Mouse (Mus musculus) embryonic facial prominence, embryonic 11.5 days (tissue): ENCODE data around the gene Cox7b. TPM values are rescaled to one million over a fixed set of nuclear protein-coding genes. Genes with fewer than 3 reads are reported as not detected.
"Not testable (repeated sequence)": the region's sequence is repeated elsewhere in the genome, so short reads cannot be mapped to it uniquely, and the experiment has no call there.

Source experiments
- ATAC-seq: fragments of 200-750 bp; cut with Nextera tagmentation; replicated peaks from 2 replicates; pipeline ENCODE4 v1.8.0; 2017; ENCODE audit warnings: low read depth; ENCODE audit not compliant: insufficient number of reproducible peaks, low FRiP score, low TSS enrichment
- DNase-seq: peaks from one replicate; pipeline ENCODE4 v3.0.0-alpha.2; 2015; ENCODE audit warnings: low spot score
- H3K27ac ChIP-seq: fragments of 300-500 bp; sonication (generic); replicated peaks from 2 replicates; pipeline ENCODE4 v1.5.1; 2014; ENCODE audit warnings: mild to moderate bottlenecking, low read depth, low read length, control low read depth
- H3K27me3 ChIP-seq: fragments of 300-500 bp; sonication (generic); 2 replicates; pipeline ENCODE4 v1.6.1; 2014; ENCODE audit warnings: mild to moderate bottlenecking, low read length, moderate library complexity, mixed read lengths; ENCODE audit not compliant: control insufficient read depth, insufficient read depth
- H3K36me3 ChIP-seq: fragments of 300-500 bp; sonication (generic); replicated peaks from 2 replicates; pipeline ENCODE4 v1.6.1; 2014; ENCODE audit warnings: low read depth, mild to moderate bottlenecking, low read length, moderate library complexity, mixed read lengths; ENCODE audit not compliant: control insufficient read depth, insufficient read depth
- H3K4me1 ChIP-seq: fragments of 300-500 bp; sonication (generic); 2 replicates; pipeline ENCODE4 v1.6.1; 2014; ENCODE audit warnings: low read length, mixed read lengths; ENCODE audit not compliant: control insufficient read depth, insufficient read depth
- H3K4me2 ChIP-seq: fragments of 300-500 bp; sonication (generic); 2 replicates; pipeline ENCODE4 v1.6.1; 2014; ENCODE audit warnings: low read depth, mild to moderate bottlenecking, control low read depth, low read length, moderate library complexity
- H3K4me3 ChIP-seq: fragments of 300-500 bp; sonication (generic); 2 replicates; pipeline ENCODE4 v1.5.1; 2014; ENCODE audit warnings: low read depth, low read length, control low read depth
- H3K9ac ChIP-seq: fragments of 300-500 bp; sonication (generic); replicated peaks from 2 replicates; pipeline ENCODE4 v1.6.1; 2014; ENCODE audit warnings: mild to moderate bottlenecking, control low read depth, low read length
- H3K9me3 ChIP-seq: fragments of 300-500 bp; sonication (generic); replicated peaks from 2 replicates; pipeline ENCODE4 v1.6.1; 2016; ENCODE audit warnings: mild to moderate bottlenecking, low read length, inconsistent platforms, mixed read lengths; ENCODE audit not compliant: control insufficient read depth
- WGBS: fragments of 180-500 bp; shearing (Covaris S2); extraction: QIAGEN DNeasy Blood & Tissue Kit; methylation state at CpG from one replicate; pipeline ENCODE4 v1.1.7; 2014; 5-methylcytosine and 5-hydroxymethylcytosine counted together
- polyA plus RNA-seq: library from polyadenylated mRNA; unstranded; fragments of >200 nt; fragmentation: Nextera tagmentation; extraction: Ambion mirVana; gene quantifications from 2 replicates; pipeline ENCODE4 v1.2.1, GENCODE M21; 2014

Cox7b gene
- polyA plus RNA-seq = 312 and 369 TPM in 2 replicates

GRCm38 (mm10) chrX:106015571-106016322 lies at the start of gene Cox7b:
TSS of gene Cox7b (plus strand) at chrX:106015700.
- H3K4me2 ChIP-seq = peak within 1 kb of the TSS; percentile 23; the same call in 1 of the 2 replicates
- no peaks in the 10 kb centered on the region for H3K4me1 ChIP-seq
- peak within 1 kb of the TSS; percentile 52 for H3K4me3 ChIP-seq
- no peaks in the 10 kb centered on the region for H3K36me3 ChIP-seq
- H3K9me3 ChIP-seq = no peaks in the 10 kb centered on the region
- 16% methylated on average over 26 of the region's 26 CpGs for WGBS
- peak within 1 kb of the TSS; percentile 66 for H3K9ac ChIP-seq
- no peak; the same call in 1 of the 2 replicates for ATAC-seq
- H3K27me3 ChIP-seq = no peaks in the 10 kb centered on the region
- peak within 1 kb of the TSS; percentile 56; the same call in 1 of the 2 replicates for H3K27ac ChIP-seq
- peak; percentile 92 for DNase-seq

- H3K4me1 ChIP-seq = no peaks in the 10 kb centered on the region
- 85% methylated on average over 1 of the region's 1 CpGs for WGBS
- no peak for ATAC-seq
- no peaks in the 10 kb centered on the region for H3K27me3 ChIP-seq
- H3K4me3 ChIP-seq = no peak overlapping the region
- no peak for DNase-seq
- H3K9me3 ChIP-seq = no peaks in the 10 kb centered on the region
- H3K4me2 ChIP-seq = no peak overlapping the region
- no peak overlapping the region for H3K9ac ChIP-seq
- H3K27ac ChIP-seq = no peak overlapping the region
- H3K36me3 ChIP-seq = no peaks in the 10 kb centered on the region
Observed at GRCm38 (mm10) chrX:106001605-106002004, 13.9 kb upstream of the Cox7b start.

- no peaks in the 10 kb centered on the region for H3K9me3 ChIP-seq
- no peaks in the 10 kb centered on the region for H3K4me1 ChIP-seq
- peak overlapping the region; percentile 32 for H3K4me2 ChIP-seq
- peak overlapping the region; percentile 56 for H3K4me3 ChIP-seq
- no peaks in the 10 kb centered on the region for H3K27me3 ChIP-seq
- H3K27ac ChIP-seq = no peak overlapping the region
- H3K9ac ChIP-seq = no peak overlapping the region; the same call in none of the 2 replicates
- ATAC-seq (no peak), DNase-seq (no peak)
- WGBS = 17% methylated on average over 3 of the region's 3 CpGs
- H3K36me3 ChIP-seq = no peaks in the 10 kb centered on the region
Observed at GRCm38 (mm10) chrX:106010762-106011161, 4.7 kb upstream of the Cox7b start.

- DNase-seq (peak; percentile 88), ATAC-seq (peak; percentile 94)
- H3K4me3 ChIP-seq = peak within 1 kb of the TSS; percentile 56
- H3K36me3 ChIP-seq = no peaks in the 10 kb centered on the region
- H3K4me2 ChIP-seq = peak within 1 kb of the TSS; percentile 32
- H3K9me3 ChIP-seq = no peaks in the 10 kb centered on the region
- H3K27ac ChIP-seq = peak within 1 kb of the TSS; percentile 47
- H3K27me3 ChIP-seq = no peaks in the 10 kb centered on the region
- peak within 1 kb of the TSS; percentile 63 for H3K9ac ChIP-seq
- no peaks in the 10 kb centered on the region for H3K4me1 ChIP-seq
- WGBS = 17% methylated on average over 44 of the region's 45 CpGs
Observed at GRCm38 (mm10) chrX:106011465-106012159, 3.9 kb upstream of the Cox7b start, which contains the start of gene Magt1. TSS of gene Magt1 (minus strand) at chrX:106011906.

- ATAC-seq (no peak), DNase-seq (no peak)
- no peak overlapping the region for H3K27ac ChIP-seq
- H3K4me3 ChIP-seq = no peak overlapping the region; the same call in 1 of the 2 replicates
- no peak overlapping the region for H3K9ac ChIP-seq
- no peaks in the 10 kb centered on the region for H3K4me1 ChIP-seq
- H3K4me2 ChIP-seq = no peak overlapping the region
- no peaks in the 10 kb centered on the region for H3K9me3 ChIP-seq
- no peaks in the 10 kb centered on the region for H3K27me3 ChIP-seq
- no peaks in the 10 kb centered on the region for H3K36me3 ChIP-seq
- WGBS = 72% methylated on average over 3 of the region's 3 CpGs
Observed at GRCm38 (mm10) chrX:106012559-106012958, 2.9 kb upstream of the Cox7b start.

GRCm38 (mm10) chrX:106013217-106013616 lies 2.3 kb upstream of the Cox7b start:
- Histone ChIP-seq H3K4me1 (no peaks in the 10 kb centered on the region), H3K36me3 (no peaks in the 10 kb centered on the region), H3K27ac (no peak overlapping the region), H3K27me3 (no peaks in the 10 kb centered on the region), H3K4me3 (no peak overlapping the region), H3K9me3 (no peaks in the 10 kb centered on the region), H3K9ac (no peak overlapping the region), H3K4me2 (no peak overlapping the region)
- DNase-seq (peak; percentile 55), ATAC-seq (no peak)
- 35% methylated on average over 2 of the region's 2 CpGs for WGBS

- not testable (repeated sequence) for H3K27ac ChIP-seq, H3K36me3 ChIP-seq, H3K9me3 ChIP-seq, H3K27me3 ChIP-seq, H3K4me1 ChIP-seq, H3K4me3 ChIP-seq, ATAC-seq, DNase-seq, H3K9ac ChIP-seq, H3K4me2 ChIP-seq
- WGBS = 39% methylated on average over 1 of the region's 2 CpGs
Observed at GRCm38 (mm10) chrX:106014741-106015377, 641 bp upstream of the Cox7b start.
